In genomic region chr9:105379533-105380145, GRCm38 (mm10) we compare ENCODE assay signal across 22 mouse cellular contexts. TPM values are rescaled to one million over a fixed set of nuclear protein-coding genes. Genes with fewer than 3 reads are reported as not detected.
DNase-seq lines count a peak whose midpoint lies in the region; ATAC-seq lines count a peak whose summit lies in the region.
"Had no signal": no experiment of that assay in that cellular context is flagged by ENCODE, and none has a peak within 500 bp of the region (broad histone marks: within the 10 kb centered on the region; RNA-seq: fewer than 3 reads in every experiment).

No protein-coding gene starts in this region.

- no peak overlapping the region for H3K27ac ChIP-seq in forebrain, embryonic 16.5 days (ENCODE audit: low read length)
- H3K27ac ChIP-seq in midbrain, embryonic 12.5 days (replicated peaks) = peak overlapping the region; percentile 70
- no peak overlapping the region for H3K27ac ChIP-seq in neural tube, embryonic 15.5 days (replicated peaks)
- H3K27ac ChIP-seq: limb, embryonic 15.5 days had no signal

- 42% methylated on average over 8 of the region's 8 CpGs for WGBS in forebrain, embryonic 16.5 days
- 55% methylated on average over 8 of the region's 8 CpGs for WGBS in midbrain, embryonic 12.5 days
- 44% methylated on average over 8 of the region's 8 CpGs for WGBS in neural tube, embryonic 15.5 days

- H3K4me3 ChIP-seq in forebrain, embryonic 16.5 days (replicated peaks; ENCODE audit: low read length) = no peak overlapping the region
- no peak overlapping the region for H3K4me3 ChIP-seq in midbrain, embryonic 12.5 days
- no peak overlapping the region for H3K4me3 ChIP-seq in neural tube, embryonic 15.5 days (replicated peaks)
- H3K4me3 ChIP-seq: limb, embryonic 15.5 days; megakaryocyte, embryonic 14.5 days had no signal

- no peaks in the 10 kb centered on the region for H3K27me3 ChIP-seq in forebrain, embryonic 16.5 days (replicated peaks; ENCODE audit: control insufficient read depth, insufficient read depth, low read length)
- no peaks in the 10 kb centered on the region for H3K27me3 ChIP-seq in midbrain, embryonic 12.5 days
- H3K27me3 ChIP-seq in neural tube, embryonic 15.5 days (replicated peaks) = no peaks in the 10 kb centered on the region
- H3K27me3 ChIP-seq: limb, embryonic 15.5 days; megakaryocyte, embryonic 14.5 days had no signal

- H3K4me1 ChIP-seq in forebrain, embryonic 16.5 days (replicated peaks; ENCODE audit: control insufficient read depth, insufficient read depth, low read length) = peaks cover 20% of the 10 kb centered on the region
- no peaks in the 10 kb centered on the region; the same call in none of the 2 replicates for H3K4me1 ChIP-seq in midbrain, embryonic 12.5 days
- peaks cover 7% of the 10 kb centered on the region for H3K4me1 ChIP-seq in neural tube, embryonic 15.5 days
- H3K4me1 ChIP-seq: limb, embryonic 15.5 days; megakaryocyte, embryonic 14.5 days had no signal

- no peaks in the 10 kb centered on the region for H3K36me3 ChIP-seq in forebrain, embryonic 16.5 days (ENCODE audit: control insufficient read depth, insufficient read depth)
- no peaks in the 10 kb centered on the region for H3K36me3 ChIP-seq in midbrain, embryonic 12.5 days
- H3K36me3 ChIP-seq in neural tube, embryonic 15.5 days = no peaks in the 10 kb centered on the region
- H3K36me3 ChIP-seq: limb, embryonic 15.5 days had no signal

- H3K4me2 ChIP-seq in forebrain, embryonic 16.5 days (ENCODE audit: low read length) = no peak overlapping the region
- H3K4me2 ChIP-seq in midbrain, embryonic 12.5 days (replicated peaks) = no peak overlapping the region
- H3K4me2 ChIP-seq in neural tube, embryonic 15.5 days = no peak overlapping the region
- H3K4me2 ChIP-seq: limb, embryonic 15.5 days had no signal

- ATAC-seq in forebrain, embryonic 16.5 days = peak; percentile 58
- ATAC-seq in midbrain, embryonic 12.5 days (ENCODE audit: low FRiP score, low read depth) = peak; percentile 90
- ATAC-seq in neural tube, embryonic 15.5 days (ENCODE audit: low FRiP score) = peak; percentile 63
- ATAC-seq: activated CD4-positive, CD25-positive, alpha-beta regulatory T cell, adult 4 months; liver, postnatal 0 days had no signal

- DNase-seq in heart, adult 11 months = peak; percentile 24
- DNase-seq in heart, postnatal 10 days = no peak
- DNase-seq in adipocyte (ENCODE audit: low spot score) = no peak
- no peak for DNase-seq in cerebellum, postnatal 4 days (ENCODE audit: low spot score in 2 of 2)
- no peak for DNase-seq in layer of hippocampus, adult 18-20 months (ENCODE audit: low spot score in 2 of 2)
- DNase-seq: adrenal gland, postnatal 25 days; B cell, adult 2 months; cerebellum, adult 8-10 months; gastrocnemius, postnatal 14 days; kidney, adult 8-10 months; kidney, postnatal 25 days; layer of hippocampus, adult 9-11 months; liver, postnatal 0 days; lung, postnatal 14 days had no signal

- intact Hi-C loops in heart, postnatal 10 days (cut with DNase I) = no loop called here

- H3K9ac ChIP-seq in forebrain, embryonic 16.5 days (replicated peaks; ENCODE audit: low read depth, low read length) = no peak overlapping the region
- no peak overlapping the region for H3K9ac ChIP-seq in midbrain, embryonic 12.5 days (replicated peaks)
- no peak overlapping the region for H3K9ac ChIP-seq in neural tube, embryonic 15.5 days (replicated peaks)
- H3K9ac ChIP-seq: limb, embryonic 15.5 days; liver, postnatal 0 days had no signal

- H3K9me3 ChIP-seq in forebrain, embryonic 16.5 days (ENCODE audit: control insufficient read depth, low read length) = no peaks in the 10 kb centered on the region
- H3K9me3 ChIP-seq in midbrain, embryonic 12.5 days = no peaks in the 10 kb centered on the region
- no peaks in the 10 kb centered on the region for H3K9me3 ChIP-seq in neural tube, embryonic 15.5 days (replicated peaks)
- H3K9me3 ChIP-seq: limb, embryonic 15.5 days; megakaryocyte, embryonic 14.5 days had no signal

RNA-seq across cellular contexts. Expression of gene Aste1, which starts 15.6 kb away (rescaled TPM):
- 10 to 100 TPM; 12.3 to 13.2 TPM for total RNA-seq in heart, postnatal 10 days (2021)
- 13.9 and 15.0 TPM in 2 replicates for polyA plus RNA-seq in forebrain, embryonic 16.5 days (2015; fragmentation: Nextera tagmentation; extraction: Ambion mirVana)
- polyA plus RNA-seq in midbrain, embryonic 12.5 days (2016; fragmentation: Nextera tagmentation; extraction: Ambion mirVana) = 15.2 and 16.4 TPM in 2 replicates
- polyA plus RNA-seq in neural tube, embryonic 15.5 days (2015; fragmentation: Nextera tagmentation; extraction: Ambion mirVana) = 10.1 and 12.6 TPM in 2 replicates
- 10 to 100 TPM in 1 of 2 experiments, 1 to 10 TPM in 1; 9.4 to 11.0 TPM for total RNA-seq in layer of hippocampus, adult 18-20 months (2021)

RNA-seq across cellular contexts. Expression of gene Nek11, which starts 15.7 kb away (rescaled TPM):
- not detected for total RNA-seq in heart, postnatal 10 days (2021)
- polyA plus RNA-seq in forebrain, embryonic 16.5 days (2015; fragmentation: Nextera tagmentation; extraction: Ambion mirVana) = 2.6 and 3.3 TPM in 2 replicates
- polyA plus RNA-seq in midbrain, embryonic 12.5 days (2016; fragmentation: Nextera tagmentation; extraction: Ambion mirVana) = 1.2 and 1.9 TPM in 2 replicates
- 2.6 TPM in 2 replicates for polyA plus RNA-seq in neural tube, embryonic 15.5 days (2015; fragmentation: Nextera tagmentation; extraction: Ambion mirVana)
- 1 to 10 TPM; 1.4 to 1.6 TPM for total RNA-seq in layer of hippocampus, adult 18-20 months (2021)
- total RNA-seq: adrenal gland, postnatal 25 days; heart, adult 8-10 months had no signal
- polyA plus RNA-seq: liver, postnatal 0 days; small intestine, adult 2 months had no signal
